Mouse (Mus musculus) embryo, embryonic 11.5 days (tissue): ENCODE results near the gene Meis3.

ENCODE experiments used
- DNase-seq: peaks from one replicate; pipeline ENCODE4 v3.0.0-alpha.2; 2012; ENCODE audit warnings: low read depth, low spot score

Gene Meis3

DNA sequence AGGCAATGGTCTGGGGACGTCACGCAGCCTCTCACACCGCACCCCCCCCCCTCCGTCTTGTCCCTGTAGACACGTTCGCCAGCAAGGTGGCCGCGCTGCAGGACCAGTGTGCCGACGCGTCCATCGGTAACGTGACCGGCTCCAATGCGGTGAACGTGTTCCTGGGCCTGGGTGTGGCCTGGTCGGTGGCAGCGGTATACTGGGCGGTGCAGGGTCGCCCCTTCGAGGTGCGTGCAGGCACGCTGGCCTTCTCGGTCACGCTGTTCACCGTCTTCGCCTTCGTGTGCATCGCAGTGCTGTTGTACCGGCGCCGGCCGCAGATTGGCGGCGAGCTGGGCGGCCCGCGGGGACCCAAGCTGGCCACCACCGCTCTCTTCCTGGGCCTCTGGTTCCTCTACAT, 16.2 kb upstream of the Meis3 start:
- no peak for DNase-seq

- DNase-seq: no peak
Measured at GRCm38 (mm10) chr7:16160702-16161101, 14.2 kb upstream of the Meis3 start.

- DNase-seq: no peak
Measured at GRCm38 (mm10) chr7:16161302-16161701, 13.6 kb upstream of the Meis3 start.

- DNase-seq: no peak
Measured at GRCm38 (mm10) chr7:16162036-16162435, 12.9 kb upstream of the Meis3 start.

- DNase-seq: no peak
Measured at GRCm38 (mm10) chr7:16172141-16172581, 2.7 kb upstream of the Meis3 start.

GRCm38 (mm10) chr7:16172586-16173140, 2.2 kb upstream of the Meis3 start:
- no peak for DNase-seq

DNA sequence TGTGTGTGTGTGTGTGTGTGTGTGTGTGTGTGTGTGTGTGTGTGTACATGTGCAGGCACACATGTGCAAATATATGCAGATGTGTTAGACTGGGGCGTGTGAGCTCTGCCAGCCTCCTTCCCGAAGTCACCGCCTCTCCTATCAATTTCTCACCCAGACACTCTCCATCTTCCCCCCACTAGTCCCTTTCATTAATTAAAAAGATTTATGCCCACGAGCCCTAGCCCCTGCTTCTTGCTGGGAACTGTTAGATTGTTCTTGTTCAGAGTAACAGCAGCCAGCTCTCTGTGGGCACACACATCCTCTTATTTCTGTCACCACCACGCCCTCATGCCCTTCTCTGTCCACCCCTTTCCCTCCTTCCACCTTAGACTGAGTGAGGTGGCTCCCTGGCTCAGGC, 1.7 kb upstream of the Meis3 start:
- no peak for DNase-seq

DNA sequence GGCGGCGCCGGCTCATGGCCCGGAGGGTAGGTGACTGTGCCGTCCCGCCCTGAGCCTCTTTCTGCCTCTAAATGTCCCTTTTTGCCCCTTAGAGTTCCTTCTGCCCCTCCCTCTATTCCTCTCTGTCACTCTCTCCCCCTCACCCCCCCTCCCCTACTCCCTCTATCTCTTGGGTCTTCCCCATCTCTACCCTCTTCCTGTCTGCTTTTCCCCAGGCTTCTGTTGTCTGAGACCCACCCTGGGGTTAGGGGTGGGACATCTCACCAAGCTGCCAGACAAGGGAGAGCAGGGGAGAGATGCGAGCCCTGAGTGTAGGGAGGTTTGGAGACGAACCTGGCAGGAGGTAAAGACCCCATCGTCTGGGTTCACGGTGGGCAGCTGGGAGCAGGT, 647 bp downstream of the Meis3 start:
- no peak for DNase-seq

DNA sequence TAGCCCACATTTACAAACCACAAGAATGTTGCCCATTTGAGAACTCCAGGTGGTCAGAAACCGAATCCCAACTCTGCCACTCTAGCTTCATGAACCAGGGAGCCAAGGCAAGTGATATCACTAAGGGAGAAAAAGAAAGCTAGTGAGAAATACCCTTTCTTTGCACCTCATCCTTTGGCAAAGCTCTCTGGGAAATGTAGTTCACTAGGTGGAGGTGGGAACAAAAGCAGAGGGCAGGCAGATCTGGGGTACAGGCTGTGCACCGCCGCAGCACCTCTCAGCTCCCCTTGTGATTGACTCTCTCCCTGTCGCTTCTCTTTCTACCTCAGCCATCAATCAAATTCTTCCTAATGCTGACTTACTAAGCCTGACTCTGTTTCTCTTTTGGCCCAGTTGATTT, 3.2 kb downstream of the Meis3 start:
- DNase-seq: no peak

DNA sequence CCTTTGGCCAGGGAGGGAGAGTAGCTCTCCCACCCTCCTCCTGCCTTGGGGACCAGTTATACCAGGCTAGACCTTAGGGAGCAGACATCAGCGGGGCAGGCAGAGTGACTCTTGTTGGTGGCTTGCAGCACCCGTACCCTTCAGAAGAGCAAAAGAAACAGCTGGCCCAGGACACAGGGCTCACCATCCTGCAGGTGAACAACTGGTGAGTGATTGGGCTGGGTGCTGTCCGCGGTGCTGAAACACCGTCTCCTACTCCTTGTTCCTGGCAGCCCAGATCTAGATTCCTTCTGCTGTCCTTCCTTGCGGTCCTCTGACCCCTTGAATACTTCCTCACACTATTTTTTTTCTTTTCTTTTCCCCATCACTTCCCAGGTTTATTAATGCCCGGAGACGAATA, 8.8 kb downstream of the Meis3 start:
- DNase-seq: no peak

DNA sequence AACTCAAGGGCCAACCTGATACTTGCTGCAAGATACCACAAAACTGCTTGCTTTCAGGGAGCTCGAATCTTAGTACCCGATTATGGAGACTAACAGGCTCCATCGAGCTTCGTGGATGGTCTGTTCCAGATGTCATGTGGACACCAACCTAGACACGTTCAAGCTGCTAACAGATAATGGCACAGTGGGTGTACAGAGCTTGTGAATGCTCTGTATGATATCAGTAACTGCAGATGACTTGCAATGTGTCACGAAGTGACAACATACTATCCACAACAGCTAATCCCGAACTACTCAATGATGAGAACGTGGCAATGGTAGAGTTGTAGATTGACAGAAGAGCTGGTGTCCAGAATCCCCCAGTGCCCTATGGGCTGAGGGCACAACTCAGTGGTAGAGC, 12.6 kb downstream of the Meis3 start:
- no peak for DNase-seq

GRCm38 (mm10) chr7:16192315-16192714, 17.4 kb downstream of the Meis3 start:
- DNase-seq: no peak

DNA sequence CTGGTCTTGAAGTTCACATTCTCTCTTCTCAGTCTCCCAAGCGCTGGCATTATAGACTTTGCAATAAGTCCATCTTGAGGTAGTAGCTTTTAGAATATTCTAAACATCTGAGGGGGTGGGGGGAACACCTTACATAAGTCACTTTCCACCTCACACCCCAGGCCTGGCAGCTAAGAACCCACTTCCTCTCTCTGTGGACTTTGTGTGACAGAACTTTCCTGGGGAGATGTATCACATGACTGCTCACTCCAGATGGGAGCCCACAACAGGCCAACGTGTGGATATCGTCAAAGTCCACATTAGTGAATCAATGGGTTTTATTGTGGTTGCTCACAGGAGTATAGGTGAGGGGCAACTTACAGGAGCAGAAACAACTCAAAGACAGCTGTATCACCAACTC, 18.8 kb downstream of the Meis3 start:
- no peak for DNase-seq

- no peak for DNase-seq
Measured at GRCm38 (mm10) chr7:16196616-16197015, 21.7 kb downstream of the Meis3 start.

DNA sequence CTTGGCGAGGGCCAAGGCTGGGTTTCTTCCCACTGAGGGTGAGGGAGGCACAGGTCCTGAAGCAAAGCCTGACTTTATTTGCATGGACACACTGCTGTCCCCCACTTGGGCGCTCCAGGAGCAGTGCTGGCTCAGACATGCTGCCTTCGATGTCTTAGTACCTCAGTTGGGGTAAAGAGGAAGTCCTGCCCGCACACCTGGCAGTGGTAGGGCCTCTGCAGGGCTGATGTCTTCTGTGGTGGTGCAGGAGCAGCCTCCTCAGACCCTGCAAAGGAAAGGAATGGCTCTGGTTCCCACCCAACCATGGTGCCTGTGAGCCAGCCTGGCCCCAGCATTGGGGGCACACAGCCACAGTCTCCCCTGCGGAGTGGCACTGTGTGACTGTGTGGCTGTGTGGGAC, 22.3 kb downstream of the Meis3 start:
- DNase-seq: no peak

DNA sequence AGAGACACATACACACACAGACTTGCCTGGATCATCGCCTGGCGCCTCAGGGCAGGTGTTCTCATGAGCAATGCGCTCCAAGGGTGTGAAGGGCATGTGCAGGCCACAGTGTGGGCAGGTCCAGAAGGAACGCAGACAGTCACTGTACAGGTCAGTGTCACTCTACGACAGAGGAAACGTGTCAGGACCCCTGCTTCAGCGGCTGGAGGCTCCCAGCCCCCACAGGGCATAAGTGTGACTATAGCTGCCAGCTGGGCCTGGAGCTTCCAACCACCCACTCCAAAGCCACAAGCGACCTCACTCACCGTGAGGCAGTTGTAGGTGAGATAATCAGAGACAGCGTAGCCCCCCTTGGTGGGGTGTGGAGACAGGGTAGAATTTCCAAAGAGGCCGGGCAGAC, 23.6 kb downstream of the Meis3 start:
- DNase-seq: no peak

GRCm38 (mm10) chr7:16201136-16201535, 26.2 kb downstream of the Meis3 start:
- DNase-seq: no peak

DNA sequence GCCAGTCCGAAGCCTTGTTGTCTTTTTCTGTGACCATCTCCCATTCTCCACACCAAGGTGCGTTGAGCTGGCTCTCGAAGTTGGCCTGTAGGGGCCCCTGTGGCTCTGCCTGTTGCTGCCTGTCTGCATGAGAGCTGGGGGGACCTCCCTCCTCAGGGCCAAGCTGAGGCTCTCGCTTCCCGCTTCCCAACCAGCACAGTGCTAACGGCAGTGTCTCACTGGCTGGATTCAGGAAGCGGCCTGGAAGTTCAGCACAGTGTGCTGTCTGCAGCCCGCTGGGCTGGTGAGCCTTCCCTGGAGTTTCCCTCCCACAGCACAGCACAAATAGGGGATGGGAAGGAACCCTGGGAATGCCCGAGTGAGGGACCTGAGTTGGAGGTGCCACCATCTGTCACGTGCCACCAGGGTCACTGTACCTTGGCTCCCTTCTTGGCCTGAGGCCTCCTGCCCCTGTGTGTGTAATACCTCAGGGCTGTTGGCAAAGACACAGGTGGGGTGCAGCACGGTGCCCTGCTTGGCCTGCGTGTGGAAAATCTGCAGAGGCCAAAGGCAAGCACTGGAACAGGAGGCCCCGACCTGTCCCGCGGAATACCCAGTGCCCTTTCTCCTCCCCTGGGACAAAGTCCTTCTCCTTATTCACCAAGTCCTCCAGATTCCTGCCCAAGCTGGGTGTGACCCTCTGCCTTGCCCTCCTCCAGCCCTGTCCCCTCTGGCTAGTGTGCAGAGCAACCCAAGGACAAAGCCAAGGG, 28.0 kb downstream of the Meis3 start:
- no peak for DNase-seq

DNA sequence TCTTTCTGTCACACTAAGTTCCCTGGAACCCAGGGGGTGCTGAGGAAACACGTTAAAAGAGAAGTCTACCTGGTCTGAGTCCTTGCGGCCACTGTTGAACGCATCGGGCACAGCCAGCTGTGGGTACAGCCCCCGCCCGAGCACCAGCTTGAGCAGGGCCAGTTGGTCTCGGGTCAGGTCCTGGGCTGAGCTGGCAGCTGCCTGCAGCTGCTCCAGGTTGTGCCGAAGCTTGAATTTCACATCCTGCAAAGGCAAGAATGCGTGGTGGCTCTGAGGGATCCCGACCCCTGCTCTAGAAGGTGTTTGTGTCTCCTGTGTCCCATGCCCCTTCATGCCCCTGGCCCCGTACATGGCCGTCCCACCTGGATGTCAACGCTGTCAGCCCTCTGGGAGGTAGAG, 28.6 kb downstream of the Meis3 start:
- no peak for DNase-seq

DNA sequence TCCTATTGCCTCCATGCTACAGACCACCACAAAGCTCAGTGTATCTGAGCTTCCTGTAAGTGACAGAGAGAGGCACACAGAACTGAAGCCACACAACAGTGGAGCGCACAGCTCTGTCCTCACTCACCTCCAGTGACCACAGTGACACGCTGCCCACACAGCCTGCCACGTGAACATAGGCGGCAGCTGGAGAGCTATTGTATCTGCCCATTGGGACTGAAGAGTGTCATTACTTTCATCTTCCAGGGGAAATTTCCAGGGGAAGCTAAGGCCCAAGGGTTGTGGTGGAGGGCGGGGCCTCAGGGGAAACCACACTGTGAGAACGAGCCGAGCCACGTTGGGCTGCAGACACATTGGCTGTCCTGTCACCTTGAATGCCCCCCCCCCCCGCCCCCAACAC, 29.9 kb downstream of the Meis3 start:
- no peak for DNase-seq

DNA sequence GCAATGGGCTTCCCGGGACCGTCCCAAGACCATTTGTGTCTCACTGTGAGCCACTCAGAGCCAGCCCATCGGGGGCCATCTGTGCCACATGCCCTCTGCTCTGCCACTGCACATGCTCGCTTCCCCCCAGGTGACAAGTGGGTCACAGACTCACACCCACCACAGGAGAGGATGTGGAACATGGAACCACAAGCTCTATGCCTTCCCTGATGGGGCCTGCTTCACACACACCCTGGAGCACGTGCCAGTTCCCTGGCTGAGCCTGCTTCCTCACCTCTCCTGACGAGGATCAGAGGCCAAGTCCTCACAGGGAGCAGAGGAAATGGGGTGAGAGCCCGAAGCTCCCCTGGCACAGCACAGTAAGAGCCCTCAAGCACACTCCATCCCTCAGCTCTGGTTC, 32.2 kb downstream of the Meis3 start:
- no peak for DNase-seq

- DNase-seq: no peak
Measured at GRCm38 (mm10) chr7:16207496-16207895, 32.6 kb downstream of the Meis3 start.

DNA sequence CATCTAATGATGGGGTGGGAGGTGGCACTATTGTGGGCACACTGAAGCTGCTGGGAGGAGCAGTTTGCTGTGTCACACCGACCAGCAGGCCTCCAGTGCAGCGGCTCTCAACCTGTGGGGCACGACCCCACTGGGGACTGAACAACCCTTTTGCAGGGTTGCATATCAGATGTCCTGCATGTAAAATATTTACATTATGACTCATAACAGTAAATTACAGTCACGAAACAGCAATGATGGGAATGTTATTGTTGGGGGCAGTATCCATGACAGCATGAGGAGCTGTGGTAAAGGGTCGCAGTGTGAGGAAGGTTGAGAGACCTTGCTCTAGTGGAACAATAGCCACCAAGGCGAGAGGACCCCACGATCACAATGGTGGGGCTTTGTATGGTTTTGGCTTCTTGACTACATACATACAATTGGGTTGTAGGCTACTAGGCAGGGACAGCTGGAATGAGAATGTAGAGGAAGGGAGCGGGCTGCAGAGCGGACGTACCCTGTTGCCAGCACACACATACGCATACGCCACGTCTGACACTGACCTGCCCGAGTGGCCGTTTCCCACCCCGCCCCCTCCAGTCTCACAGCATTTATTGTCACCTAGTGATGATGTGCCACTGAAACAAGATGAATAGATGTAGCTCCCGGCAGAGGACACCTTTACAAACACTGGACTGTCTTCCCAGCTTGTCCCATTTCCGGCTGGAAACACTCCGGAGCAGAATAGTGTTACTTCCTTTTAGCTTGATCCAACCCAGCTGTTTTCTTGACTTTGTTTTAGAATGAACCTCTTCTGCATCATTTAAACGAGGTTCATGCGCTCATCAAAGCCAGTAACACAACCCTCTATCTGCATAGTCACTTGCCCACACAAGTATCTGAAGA, 34.1 kb downstream of the Meis3 start:
- no peak for DNase-seq
